Mouse (Mus musculus): ENCODE data around the gene Cdca4.

DNA sequence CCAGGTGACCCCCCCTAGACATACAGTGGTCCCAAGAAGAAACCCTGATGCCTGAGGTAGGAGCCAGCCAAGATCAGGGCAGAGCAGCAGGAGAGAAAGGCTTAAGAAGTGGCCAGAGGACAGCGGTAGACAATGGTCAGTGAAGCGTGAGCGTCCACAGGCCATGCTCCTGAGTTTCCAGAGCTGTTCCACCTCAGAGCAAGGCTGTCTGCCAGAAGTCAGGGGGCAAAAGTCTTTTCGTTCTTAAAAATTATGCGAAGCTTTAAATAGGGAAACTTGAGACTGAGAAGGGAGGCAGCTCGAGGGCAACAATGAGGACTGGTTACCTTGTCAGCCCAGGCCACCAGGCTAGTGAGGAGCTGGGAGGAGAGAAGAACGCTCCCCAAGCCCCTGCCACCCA, 15.9 kb downstream of the Cdca4 start:
- TF ChIP-seq ZNF384 (IDR thresholded peaks at IDR 0.05; ENCODE audit: low read depth, low read length) (no peak), HCFC1 (IDR thresholded peaks at IDR 0.05; ENCODE audit: borderline replicate concordance, insufficient read depth, low read length) (no peak), ZC3H11A (IDR thresholded peaks at IDR 0.05; ENCODE audit: borderline replicate concordance, low read depth, low read length) (no peak), MAFK (IDR thresholded peaks at IDR 0.05; ENCODE audit: insufficient read depth, low read depth, low read length) (no peak), CHD2 (IDR thresholded peaks at IDR 0.05; ENCODE audit: low read depth, low read length) (no peak)
